In the genomic region with DNA sequence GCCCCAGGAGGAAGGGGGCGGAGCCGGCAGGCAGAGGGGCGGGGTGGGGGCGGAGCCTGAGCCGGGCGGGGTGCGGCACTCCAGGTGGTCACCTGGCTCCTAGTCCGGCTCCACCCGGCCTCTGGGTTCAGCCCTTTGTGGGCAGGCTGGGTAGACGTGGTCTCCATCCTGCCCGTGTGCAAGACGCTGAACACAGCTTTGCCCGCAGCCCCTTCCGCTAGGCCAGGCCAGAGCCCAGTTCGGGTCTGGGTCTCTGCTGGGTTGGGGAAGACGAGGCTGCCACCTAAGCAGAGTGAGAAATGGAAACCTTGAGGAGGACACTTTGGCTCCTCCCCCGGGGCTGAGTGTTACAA, we compare ENCODE assay signal across 8 mouse cellular contexts.
DNase-seq lines count a peak whose midpoint lies in the region; ATAC-seq and TF ChIP-seq lines count a peak whose summit lies in the region.

No protein-coding gene starts in this region.

- peak overlapping the region; percentile 62 to 77 for H3K4me3 ChIP-seq in heart, embryonic 14.5 days (ENCODE audit: control insufficient read depth in 1 of 2, insufficient read depth in 1 of 2, low read depth in 1 of 2, low read length in 2 of 2)
- peak overlapping the region; percentile 97 for H3K4me3 ChIP-seq in G1E (ENCODE audit: low read depth, low read length)
- H3K4me3 ChIP-seq in forebrain, postnatal 0 days (ENCODE audit: low read depth, low read length), result peak overlapping the region; percentile 59
- H3K4me3 ChIP-seq in midbrain, embryonic 10.5 days, result peak overlapping the region; percentile 81

- no peaks in the 10 kb centered on the region for H3K9me3 ChIP-seq in heart, embryonic 14.5 days (ENCODE audit: control insufficient read depth, low read length)
- H3K9me3 ChIP-seq in G1E (replicated peaks), result no peaks in the 10 kb centered on the region
- no peaks in the 10 kb centered on the region for H3K9me3 ChIP-seq in forebrain, postnatal 0 days (ENCODE audit: low read length)
- no peaks in the 10 kb centered on the region for H3K9me3 ChIP-seq in midbrain, embryonic 10.5 days (replicated peaks)

- peaks cover 7 to 14% of the 10 kb centered on the region in 2 experiments for H3K4me1 ChIP-seq in heart, embryonic 14.5 days (ENCODE audit: control insufficient read depth in 2 of 2, insufficient read depth in 2 of 2, low read length in 2 of 2)
- H3K4me1 ChIP-seq in G1E (ENCODE audit: insufficient read depth, low read depth, low read length), result peaks cover 30% of the 10 kb centered on the region
- no peaks in the 10 kb centered on the region for H3K4me1 ChIP-seq in forebrain, postnatal 0 days (ENCODE audit: insufficient read depth)
- H3K4me1 ChIP-seq in midbrain, embryonic 10.5 days, result peaks cover 25% of the 10 kb centered on the region

- no peaks in the 10 kb centered on the region for H3K36me3 ChIP-seq in heart, embryonic 14.5 days (ENCODE audit: control insufficient read depth, insufficient read depth, low read length)
- peaks cover 7% of the 10 kb centered on the region for H3K36me3 ChIP-seq in G1E (replicated peaks)
- no peaks in the 10 kb centered on the region for H3K36me3 ChIP-seq in forebrain, postnatal 0 days (ENCODE audit: insufficient read depth)
- no peaks in the 10 kb centered on the region for H3K36me3 ChIP-seq in midbrain, embryonic 10.5 days

- no peaks in the 10 kb centered on the region for H3K27me3 ChIP-seq in heart, embryonic 14.5 days (ENCODE audit: control insufficient read depth, insufficient read depth, low read length)
- H3K27me3 ChIP-seq in G1E (ENCODE audit: insufficient read depth, low read length), result peaks cover 14% of the 10 kb centered on the region
- 0 out of 2 replicates have a peak, but pooled peaks cover 3% of the 10 kb centered on the region for H3K27me3 ChIP-seq in forebrain, postnatal 0 days (ENCODE audit: insufficient read depth, low read length)
- H3K27me3 ChIP-seq in midbrain, embryonic 10.5 days (ENCODE audit: low read depth, poor library complexity, severe bottlenecking), result peaks cover 18% of the 10 kb centered on the region

- intact Hi-C loops in heart, postnatal 36 days (cut with DNase I), result loop anchor here (5.0 kb wide), 1 partner anchor 91 kb away; no protein-coding TSS in a partner anchor

- 2% methylated on average over 17 of the region's 17 CpGs for WGBS in heart, embryonic 14.5 days
- WGBS in forebrain, postnatal 0 days, result 10% methylated on average over 16 of the region's 17 CpGs
- WGBS in midbrain, embryonic 10.5 days, result 1% methylated on average over 17 of the region's 17 CpGs

- no peak for DNase-seq in heart, postnatal 36 days
- DNase-seq in G1E (ENCODE audit: low spot score), result no peak
- DNase-seq in forebrain, postnatal 0 days, result no peak
- DNase-seq in midbrain, embryonic 10.5 days (ENCODE audit: low spot score), result no peak
- no peak for DNase-seq in c-Kit-positive CD71-positive TER-119-positive erythroid progenitor cells, embryonic 14.5 days (ENCODE audit: low spot score)
- DNase-seq in cerebellum, postnatal 36 days, result no peak
- no peak for DNase-seq in right cerebral cortex, postnatal 10 days (ENCODE audit: low spot score in 2 of 2)

- no peak; the same call in 1 of the 2 replicates for ATAC-seq in heart, embryonic 14.5 days (ENCODE audit: insufficient number of reproducible peaks, insufficient read depth, low FRiP score, low read depth)
- no peak for ATAC-seq in G1E (ENCODE audit: extremely low read depth, insufficient number of reproducible peaks, low FRiP score, poor library complexity, severe bottlenecking)
- peak; percentile 60 for ATAC-seq in forebrain, postnatal 0 days

- H3K4me2 ChIP-seq in heart, embryonic 14.5 days (ENCODE audit: low read length), result peak overlapping the region; percentile 89
- peak overlapping the region; percentile 98 for H3K4me2 ChIP-seq in forebrain, postnatal 0 days (ENCODE audit: low read depth)

- TF ChIP-seq CTCF in G1E (IDR thresholded peaks at IDR 0.05; ENCODE audit: low read depth, low read length), result no peak
- no peak for TF ChIP-seq CTCF in forebrain, postnatal 0 days (IDR thresholded peaks at IDR 0.05; ENCODE audit: low read depth)

- H3K9ac ChIP-seq in heart, embryonic 14.5 days (ENCODE audit: low read length), result 0 out of 2 replicates have a peak overlapping the region, but pooled peaks have one; percentile 35
- H3K9ac ChIP-seq in forebrain, postnatal 0 days, result peak overlapping the region; percentile 53

- H3K27ac ChIP-seq in heart, embryonic 14.5 days (replicated peaks in 1 of 2; ENCODE audit: control insufficient read depth in 1 of 2, insufficient read depth in 1 of 2, low read depth in 2 of 2, low read length in 2 of 2), result peak overlapping the region; percentile 35 to 43; a peak in 2 of 4 replicates
- H3K27ac ChIP-seq in forebrain, postnatal 0 days (ENCODE audit: low read depth, low read length), result peak overlapping the region; percentile 9; the same call in 1 of the 2 replicates
- peak overlapping the region; percentile 85 for H3K27ac ChIP-seq in midbrain, embryonic 10.5 days (replicated peaks)

Comparison
In these comparisons a context has a peak if more than half of its experiments do, and no peak if none do; other contexts are left out.
1. H3K27ac ChIP-seq: peak in every context shown above with its lines; median percentile 85 in midbrain, embryonic 10.5 days; 39 in heart, embryonic 14.5 days; 9 in forebrain, postnatal 0 days.